Mouse (Mus musculus): ENCODE results near the gene Mup5.

DNA sequence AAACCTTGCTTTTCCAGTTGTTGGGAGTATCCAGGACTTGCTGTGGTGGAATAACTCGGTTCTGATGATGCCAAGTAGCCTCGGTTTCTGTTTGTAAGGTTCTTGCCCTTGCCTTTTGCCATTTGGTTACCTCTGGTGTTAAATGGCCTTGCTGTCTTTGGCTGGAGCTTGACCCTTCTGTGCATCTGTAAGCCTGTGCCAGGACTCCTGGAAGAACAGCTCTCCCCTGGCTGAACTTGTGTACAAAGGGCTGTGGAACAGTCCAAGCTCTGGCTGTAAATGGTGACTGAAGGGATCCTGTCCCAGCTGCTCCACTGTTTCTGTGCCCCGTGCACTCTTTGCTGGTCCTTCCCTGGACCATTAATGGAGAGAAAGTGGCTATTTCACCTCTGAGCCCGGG lies 5.8 kb downstream of the Mup5 start:
- TF ChIP-seq GATA1 (IDR thresholded peaks at IDR 0.05; ENCODE audit: borderline replicate concordance, low read length) (no peak), FLI1 (IDR thresholded peaks at IDR 0.05; ENCODE audit: low read length) (no peak)

All from megakaryocyte, embryonic 14.5 days (primary cell).